Mouse (Mus musculus): Measurements from ENCODE around the gene Carmil3. TPM values are rescaled to one million over a fixed set of nuclear protein-coding genes. Genes with fewer than 3 reads are reported as not detected.

The Carmil3 gene
- total RNA-seq, 1 experiment, result 0.58 TPM

DNA sequence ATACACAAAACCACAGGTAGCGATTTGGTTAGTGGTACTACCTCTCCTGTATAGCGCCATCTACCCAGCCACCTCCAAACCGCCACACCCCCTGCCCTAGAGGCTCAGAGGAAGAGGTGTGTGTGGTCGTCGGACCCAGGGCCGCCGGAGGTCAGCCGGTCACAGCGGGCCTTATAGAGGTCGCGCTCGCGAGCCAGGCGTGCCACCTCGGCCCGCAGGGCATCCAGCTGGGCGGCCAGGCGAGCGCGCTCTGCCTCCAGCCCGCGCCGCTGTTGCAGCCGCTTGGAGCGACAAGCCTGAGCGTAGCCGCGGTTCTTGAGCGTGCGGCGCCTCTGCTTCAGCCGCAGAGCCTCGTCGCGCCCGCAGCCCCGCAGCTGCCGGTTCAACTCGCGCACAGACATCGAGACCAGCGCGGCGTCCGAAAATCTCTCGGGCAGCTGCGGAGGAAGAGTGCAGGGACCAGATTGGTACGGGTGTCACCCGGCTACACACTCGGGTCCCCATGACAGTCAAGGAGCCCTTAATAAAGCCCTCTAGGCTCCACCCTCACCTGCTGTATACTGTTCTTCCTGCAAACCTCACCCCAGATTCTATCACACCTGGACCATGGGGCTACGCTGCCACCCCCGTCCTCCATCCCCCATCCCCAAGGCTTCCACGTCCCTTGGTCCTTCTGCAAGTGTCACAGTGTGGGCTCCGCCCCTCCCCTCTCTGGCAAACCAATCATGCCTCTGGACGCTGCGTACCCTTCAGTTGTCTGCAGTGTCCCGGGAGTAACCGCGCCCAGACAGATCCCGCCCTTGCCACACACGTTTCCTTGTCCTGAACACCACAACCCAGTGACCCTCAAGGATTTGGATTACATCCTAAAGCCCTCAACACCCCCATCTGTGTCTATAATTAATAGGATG, 30.3 kb downstream of the Carmil3 start:
- H3K4me1 ChIP-seq (ENCODE audit: control insufficient read depth in 2 of 2, insufficient read depth in 2 of 2, low read length in 2 of 2, poor library complexity in 1 of 2), result peaks cover 3 to 4% of the 10 kb centered on the region in 2 experiments; a peak in 3 of 4 replicates
- peak overlapping the region; percentile 5; the same call in 1 of the 2 replicates for H3K9ac ChIP-seq (ENCODE audit: insufficient read depth, low read depth, low read length, poor library complexity, severe bottlenecking)
- no peak for TF ChIP-seq ZNF384 (IDR thresholded peaks at IDR 0.05; ENCODE audit: low read depth, low read length)
- no peak for TF ChIP-seq ZC3H11A (IDR thresholded peaks at IDR 0.05; ENCODE audit: borderline replicate concordance, low read depth, low read length)
- TF ChIP-seq MAFK (IDR thresholded peaks at IDR 0.05; ENCODE audit: insufficient read depth, low read depth, low read length), result no peak
- no peak for TF ChIP-seq HCFC1 (IDR thresholded peaks at IDR 0.05; ENCODE audit: borderline replicate concordance, insufficient read depth, low read length)
- TF ChIP-seq CHD2 (IDR thresholded peaks at IDR 0.05; ENCODE audit: low read depth, low read length), result no peak
- H3K36me3 ChIP-seq (ENCODE audit: control insufficient read depth, insufficient read depth, low read length, poor library complexity, severe bottlenecking), result no peaks in the 10 kb centered on the region
- peak overlapping the region; percentile 65 to 73 for H3K4me3 ChIP-seq (ENCODE audit: insufficient read depth in 1 of 2, low read depth in 1 of 2, low read length in 2 of 2, poor library complexity in 1 of 2, severe bottlenecking in 1 of 2)
- peak; percentile 33 for DNase-seq (ENCODE audit: low read depth, low spot score)
- in situ Hi-C loops (cut with MboI; ENCODE audit: low sequenced_read_pairs in 2 of 2, unreplicated experiment in 2 of 2), result no loop called here
- no peaks in the 10 kb centered on the region for H3K9me3 ChIP-seq (ENCODE audit: control insufficient read depth, insufficient read depth, low read depth, low read length)
- H3K27ac ChIP-seq (ENCODE audit: insufficient read depth, low read depth, low read length, poor library complexity, severe bottlenecking), result no peak overlapping the region

DNA sequence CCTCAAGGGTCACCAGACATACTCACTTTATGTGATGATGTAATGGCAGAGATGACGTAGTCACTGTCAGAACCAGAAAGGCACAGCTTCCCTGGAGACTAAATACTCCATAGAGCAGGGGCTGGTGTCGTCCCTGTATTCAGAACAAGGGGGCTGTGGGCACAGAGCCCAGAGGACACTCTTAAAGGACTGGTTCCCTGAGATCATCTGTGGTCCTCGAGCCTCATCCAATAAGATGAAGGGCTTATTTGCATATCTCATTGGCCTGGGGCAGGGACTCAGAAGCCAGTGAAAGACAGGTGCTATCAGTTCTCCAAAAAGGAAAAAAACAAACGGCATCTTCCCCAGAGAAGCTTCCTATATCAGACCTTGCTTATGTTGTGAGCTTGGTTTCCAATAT, 33.6 kb downstream of the Carmil3 start:
- no peak overlapping the region for H3K9ac ChIP-seq (ENCODE audit: insufficient read depth, low read depth, low read length, poor library complexity, severe bottlenecking)
- no peak overlapping the region for H3K4me3 ChIP-seq (ENCODE audit: insufficient read depth in 1 of 2, low read depth in 1 of 2, low read length in 2 of 2, poor library complexity in 1 of 2, severe bottlenecking in 1 of 2)
- no peak for TF ChIP-seq MAFK (IDR thresholded peaks at IDR 0.05; ENCODE audit: insufficient read depth, low read depth, low read length)
- TF ChIP-seq ZNF384 (IDR thresholded peaks at IDR 0.05; ENCODE audit: low read depth, low read length), result no peak
- DNase-seq (ENCODE audit: low read depth, low spot score), result no peak
- H3K36me3 ChIP-seq (ENCODE audit: control insufficient read depth, insufficient read depth, low read length, poor library complexity, severe bottlenecking), result no peaks in the 10 kb centered on the region
- peaks cover 3 to 4% of the 10 kb centered on the region in 2 experiments; a peak in 3 of 4 replicates for H3K4me1 ChIP-seq (ENCODE audit: control insufficient read depth in 2 of 2, insufficient read depth in 2 of 2, low read length in 2 of 2, poor library complexity in 1 of 2)
- H3K9me3 ChIP-seq (ENCODE audit: control insufficient read depth, insufficient read depth, low read depth, low read length), result no peaks in the 10 kb centered on the region
- no peak overlapping the region for H3K27ac ChIP-seq (ENCODE audit: insufficient read depth, low read depth, low read length, poor library complexity, severe bottlenecking)
- in situ Hi-C loops (cut with MboI; ENCODE audit: low sequenced_read_pairs in 2 of 2, unreplicated experiment in 2 of 2), result no loop called here

DNA sequence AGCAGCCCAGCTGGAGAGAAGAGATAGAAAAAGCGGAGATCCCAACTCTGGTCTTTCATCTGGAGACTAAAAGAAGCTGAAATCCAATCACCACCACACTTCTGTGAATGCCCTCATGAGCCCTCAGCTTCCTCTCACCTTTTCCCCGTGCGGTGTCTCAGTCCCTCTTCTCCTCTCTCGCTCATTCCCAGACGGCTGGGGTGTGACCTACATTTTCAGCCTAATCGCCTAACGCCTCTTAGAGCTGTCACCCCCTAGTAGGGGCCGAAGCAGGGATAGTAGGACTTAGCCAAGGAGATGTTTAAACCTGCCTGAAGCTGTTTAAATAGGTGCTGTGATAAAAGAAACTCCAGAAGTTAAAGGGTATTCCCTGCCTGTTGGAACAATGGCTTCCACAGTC, 34.3 kb downstream of the Carmil3 start, which contains the start of gene Nrl:
TSS of gene Nrl (minus strand) at position 197 of the 400 bp plus-strand sequence.
- H3K4me1 ChIP-seq (ENCODE audit: control insufficient read depth in 2 of 2, insufficient read depth in 2 of 2, low read length in 2 of 2, poor library complexity in 1 of 2), result peaks cover 3 to 4% of the 10 kb centered on the region in 2 experiments; a peak in 3 of 4 replicates
- no peaks in the 10 kb centered on the region for H3K36me3 ChIP-seq (ENCODE audit: control insufficient read depth, insufficient read depth, low read length, poor library complexity, severe bottlenecking)
- in situ Hi-C loops (cut with MboI; ENCODE audit: low sequenced_read_pairs in 2 of 2, unreplicated experiment in 2 of 2), result no loop called here
- H3K9ac ChIP-seq (ENCODE audit: insufficient read depth, low read depth, low read length, poor library complexity, severe bottlenecking), result no peak within 1 kb of the TSS
- no peak within 1 kb of the TSS for H3K27ac ChIP-seq (ENCODE audit: insufficient read depth, low read depth, low read length, poor library complexity, severe bottlenecking)
- H3K4me3 ChIP-seq (ENCODE audit: insufficient read depth in 1 of 2, low read depth in 1 of 2, low read length in 2 of 2, poor library complexity in 1 of 2, severe bottlenecking in 1 of 2), result no peak within 1 kb of the TSS
- H3K9me3 ChIP-seq (ENCODE audit: control insufficient read depth, insufficient read depth, low read depth, low read length), result no peaks in the 10 kb centered on the region
- DNase-seq (ENCODE audit: low read depth, low spot score), result no peak
- TF ChIP-seq ZNF384 (IDR thresholded peaks at IDR 0.05; ENCODE audit: low read depth, low read length), result no peak
- no peak for TF ChIP-seq MAFK (IDR thresholded peaks at IDR 0.05; ENCODE audit: insufficient read depth, low read depth, low read length)
- no peak for TF ChIP-seq ZC3H11A (IDR thresholded peaks at IDR 0.05; ENCODE audit: borderline replicate concordance, low read depth, low read length)
- TF ChIP-seq CHD2 (IDR thresholded peaks at IDR 0.05; ENCODE audit: low read depth, low read length), result no peak
- TF ChIP-seq HCFC1 (IDR thresholded peaks at IDR 0.05; ENCODE audit: borderline replicate concordance, insufficient read depth, low read length), result no peak

DNA sequence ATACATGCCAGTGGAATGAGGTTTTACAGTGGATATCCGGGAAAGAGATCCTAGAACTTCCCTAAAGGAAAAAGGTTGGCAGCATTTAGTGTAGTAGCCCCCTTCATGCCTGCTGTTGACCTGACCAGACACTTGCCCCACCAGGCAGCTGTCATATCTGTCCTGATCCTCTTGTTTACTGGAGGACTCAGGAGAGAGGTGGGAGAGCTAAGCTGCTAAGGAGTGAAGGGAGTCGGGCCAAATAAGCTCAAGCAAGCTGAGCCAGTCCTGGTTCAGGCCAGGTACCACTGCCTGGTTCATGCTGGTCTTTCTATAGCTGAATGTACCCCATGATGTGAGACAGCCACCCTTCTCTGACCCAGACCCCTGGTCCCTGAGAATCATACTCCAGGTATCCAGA, 36.2 kb downstream of the Carmil3 start:
- TF ChIP-seq ZC3H11A (IDR thresholded peaks at IDR 0.05; ENCODE audit: borderline replicate concordance, low read depth, low read length), result no peak
- TF ChIP-seq MAFK (IDR thresholded peaks at IDR 0.05; ENCODE audit: insufficient read depth, low read depth, low read length), result no peak
- no peak for TF ChIP-seq CHD2 (IDR thresholded peaks at IDR 0.05; ENCODE audit: low read depth, low read length)
- no peak for TF ChIP-seq HCFC1 (IDR thresholded peaks at IDR 0.05; ENCODE audit: borderline replicate concordance, insufficient read depth, low read length)
- TF ChIP-seq ZNF384 (IDR thresholded peaks at IDR 0.05; ENCODE audit: low read depth, low read length), result no peak
- Histone ChIP-seq H3K36me3 (ENCODE audit: control insufficient read depth, insufficient read depth, low read length, poor library complexity, severe bottlenecking) (no peaks in the 10 kb centered on the region), H3K27ac (ENCODE audit: insufficient read depth, low read depth, low read length, poor library complexity, severe bottlenecking) (no peak overlapping the region), H3K9me3 (ENCODE audit: control insufficient read depth, insufficient read depth, low read depth, low read length) (no peaks in the 10 kb centered on the region), H3K4me1 (ENCODE audit: control insufficient read depth in 2 of 2, insufficient read depth in 2 of 2, low read length in 2 of 2, poor library complexity in 1 of 2) (no peaks in the 10 kb centered on the region), H3K4me3 (ENCODE audit: insufficient read depth in 1 of 2, low read depth in 1 of 2, low read length in 2 of 2, poor library complexity in 1 of 2, severe bottlenecking in 1 of 2) (no peak overlapping the region), H3K9ac (ENCODE audit: insufficient read depth, low read depth, low read length, poor library complexity, severe bottlenecking) (no peak overlapping the region)
- DNase-seq (ENCODE audit: low read depth, low spot score), result no peak
- in situ Hi-C loops (cut with MboI; ENCODE audit: low sequenced_read_pairs in 2 of 2, unreplicated experiment in 2 of 2), result no loop called here

Measured in ES-E14 (cell line).